Mouse (Mus musculus): Measurements from ENCODE around the gene Olfr1082.
"Not testable (repeated sequence)": the region's sequence is repeated elsewhere in the genome, so short reads cannot be mapped to it uniquely, and the experiment has no call there.

DNA sequence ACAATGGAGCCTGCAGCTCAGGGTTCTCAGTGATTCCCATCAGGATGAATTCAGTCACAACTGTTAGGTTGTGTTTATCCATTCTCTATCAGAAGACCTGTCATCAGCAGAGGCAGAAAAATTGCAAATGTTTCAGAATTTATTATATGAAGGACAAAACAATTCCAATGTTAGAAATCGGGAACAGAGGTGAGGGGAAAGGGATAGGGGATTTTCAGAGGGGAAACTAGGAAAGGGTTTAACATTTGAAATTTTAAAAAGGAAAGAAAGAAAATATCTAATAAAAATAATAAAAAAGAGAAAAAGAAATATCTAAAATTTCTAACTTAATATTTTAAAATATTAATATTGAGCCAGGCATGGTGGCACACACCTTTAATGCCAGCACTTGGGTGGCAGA is 40.9 kb upstream of the Olfr1082 start, which contains the start of gene Olfr1084:
- not testable (repeated sequence) for TF ChIP-seq CTCF (IDR thresholded peaks at IDR 0.05; ENCODE audit: low read depth, low read length); POLR2A (IDR thresholded peaks at IDR 0.05; ENCODE audit: extremely low read depth, insufficient read depth, low read length)

Data from liver, adult 2 months (tissue).